Mouse (Mus musculus) ovary, postnatal 10 days (tissue): ENCODE data around the gene H2al1f.
"Not testable (repeated sequence)": the region's sequence is repeated elsewhere in the genome, so short reads cannot be mapped to it uniquely, and the experiment has no call there.

Experiments used
- DNase-seq: peaks from one replicate; pipeline ENCODE4 v3.0.0; 2022; ENCODE audit warnings: low spot score

The H2al1f gene

DNA sequence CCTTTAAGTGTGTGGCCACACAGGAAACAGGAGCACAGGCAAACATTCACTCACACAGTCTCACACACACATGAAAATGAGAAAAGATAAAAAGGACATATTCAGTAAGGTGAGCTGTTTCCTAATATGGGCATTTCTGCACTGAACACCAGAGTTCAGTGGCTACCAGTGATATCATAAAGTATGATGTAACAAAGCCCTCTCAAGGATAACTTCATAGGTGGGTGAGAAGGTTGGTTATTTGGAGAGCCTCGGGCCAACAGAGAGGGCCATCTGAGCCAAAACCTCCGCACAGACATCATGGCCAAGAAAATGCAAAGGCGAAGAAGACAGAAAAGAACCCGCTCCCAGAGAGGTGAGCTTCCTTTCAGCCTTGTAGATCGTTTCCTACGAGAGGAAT is at the start of gene H2al1f:
Gene H2al1f (plus strand): TSS at position 301 of the 400 bp plus-strand sequence.
- not testable (repeated sequence) for DNase-seq

- no peak for DNase-seq
Observed at GRCm38 (mm10) chrX:11267791-11268190, 47.2 kb upstream of the H2al1f start.

- no peak for DNase-seq
Observed at GRCm38 (mm10) chrX:11269074-11269473, 45.9 kb upstream of the H2al1f start.

DNA sequence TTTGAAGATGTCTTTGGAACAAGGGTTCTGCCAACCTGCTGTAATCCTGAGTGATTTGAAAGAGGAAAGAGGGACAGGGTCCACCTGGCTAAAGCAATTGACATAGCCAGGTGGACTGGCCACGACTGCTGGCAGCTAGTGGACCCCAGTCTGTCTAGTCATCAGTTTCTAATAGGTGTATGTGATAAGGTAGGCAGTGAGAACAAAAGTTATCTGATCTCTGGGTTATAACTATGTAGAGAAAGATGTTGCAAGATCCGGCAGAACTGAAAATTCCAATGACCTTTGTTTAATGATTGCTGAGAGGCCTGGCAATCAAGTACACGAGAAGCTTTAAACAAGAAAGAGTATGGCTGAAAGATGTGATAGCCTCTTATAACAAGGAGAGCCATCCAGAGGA is 41.8 kb upstream of the H2al1f start:
- DNase-seq: no peak

DNA sequence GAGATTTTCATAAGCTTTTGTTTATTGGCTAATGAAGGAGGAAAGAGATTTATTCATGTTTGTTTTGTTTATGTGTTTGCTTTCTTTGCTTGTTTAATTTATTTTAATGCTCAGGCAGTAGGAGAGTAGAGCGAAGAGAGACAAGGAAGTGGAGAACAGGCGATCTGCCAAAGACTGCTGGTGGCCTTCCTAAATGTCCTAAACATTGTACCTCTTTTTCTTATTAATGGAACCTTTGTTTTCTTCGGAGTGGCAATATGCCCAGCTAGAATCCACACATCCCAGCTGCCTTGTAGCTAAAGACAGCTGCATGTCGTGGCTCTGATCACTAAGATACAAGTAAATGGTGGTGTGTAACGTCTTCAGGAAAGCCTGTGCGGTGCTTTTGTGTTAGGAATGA is 37.9 kb upstream of the H2al1f start:
- no peak for DNase-seq

GRCm38 (mm10) chrX:11280741-11281140 is 34.2 kb upstream of the H2al1f start:
- no peak for DNase-seq

- DNase-seq: no peak
Observed at GRCm38 (mm10) chrX:11288306-11288882, 26.6 kb upstream of the H2al1f start.

GRCm38 (mm10) chrX:11289244-11289643 is 25.7 kb upstream of the H2al1f start:
- no peak for DNase-seq

DNA sequence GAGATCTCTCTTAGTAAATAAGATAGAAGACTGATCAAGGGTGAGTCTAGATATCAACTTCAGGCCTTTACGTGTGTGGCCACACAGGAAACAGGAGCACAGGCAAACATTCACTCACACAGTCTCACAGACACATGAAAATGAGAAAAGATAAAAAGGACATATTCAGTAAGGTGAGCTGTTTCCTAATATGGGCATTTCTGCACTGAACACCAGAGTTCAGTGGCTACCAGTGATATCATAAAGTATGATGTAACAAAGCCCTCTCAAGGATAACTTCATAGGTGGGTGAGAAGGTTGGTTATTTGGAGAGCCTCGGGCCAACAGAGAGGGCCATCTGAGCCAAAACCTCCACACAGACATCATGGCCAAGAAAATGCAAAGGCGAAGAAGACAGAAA is 16.0 kb upstream of the H2al1f start, which contains the start of gene H2al1a:
Gene H2al1a (plus strand): TSS at position 301 of the 400 bp plus-strand sequence.
- not testable (repeated sequence) for DNase-seq

GRCm38 (mm10) chrX:11302132-11302531 is 12.8 kb upstream of the H2al1f start, which contains the start of gene H2al1b:
TSS of gene H2al1b (plus strand) at chrX:11302432.
- DNase-seq: not testable (repeated sequence)

DNA sequence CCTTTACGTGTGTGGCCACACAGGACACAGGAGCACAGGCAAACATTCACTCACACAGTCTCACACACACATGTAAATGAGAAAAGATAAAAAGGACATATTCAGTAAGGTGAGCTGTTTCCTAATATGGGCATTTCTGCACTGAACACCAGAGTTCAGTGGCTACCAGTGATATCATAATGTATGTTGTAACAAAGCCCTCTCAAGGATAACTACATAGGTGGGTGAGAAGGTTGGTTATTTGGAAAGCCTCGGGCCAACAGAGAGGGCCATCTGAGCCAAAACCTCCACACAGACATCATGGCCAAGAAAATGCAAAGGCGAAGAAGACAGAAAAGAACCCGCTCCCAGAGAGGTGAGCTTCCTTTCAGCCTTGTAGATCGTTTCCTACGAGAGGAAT is 9.6 kb upstream of the H2al1f start, which contains the start of gene H2al1c:
Gene H2al1c (plus strand): TSS at position 301 of the 400 bp plus-strand sequence.
- DNase-seq: not testable (repeated sequence)

GRCm38 (mm10) chrX:11308524-11308923 is 6.4 kb upstream of the H2al1f start, which contains the start of gene H2al1d:
TSS of gene H2al1d (plus strand) at chrX:11308824.
- DNase-seq: not testable (repeated sequence)

DNA sequence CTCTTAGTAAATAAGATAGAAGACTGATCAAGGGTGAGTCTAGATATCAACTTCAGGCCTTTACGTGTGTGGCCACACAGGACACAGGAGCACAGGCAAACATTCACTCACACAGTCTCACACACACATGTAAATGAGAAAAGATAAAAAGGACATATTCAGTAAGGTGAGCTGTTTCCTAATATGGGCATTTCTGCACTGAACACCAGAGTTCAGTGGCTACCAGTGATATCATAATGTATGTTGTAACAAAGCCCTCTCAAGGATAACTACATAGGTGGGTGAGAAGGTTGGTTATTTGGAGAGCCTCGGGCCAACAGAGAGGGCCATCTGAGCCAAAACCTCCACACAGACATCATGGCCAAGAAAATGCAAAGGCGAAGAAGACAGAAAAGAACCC is 3.3 kb upstream of the H2al1f start, which contains the start of gene H2al1e:
Gene H2al1e (plus strand): TSS at position 301 of the 400 bp plus-strand sequence.
- DNase-seq: not testable (repeated sequence)

DNA sequence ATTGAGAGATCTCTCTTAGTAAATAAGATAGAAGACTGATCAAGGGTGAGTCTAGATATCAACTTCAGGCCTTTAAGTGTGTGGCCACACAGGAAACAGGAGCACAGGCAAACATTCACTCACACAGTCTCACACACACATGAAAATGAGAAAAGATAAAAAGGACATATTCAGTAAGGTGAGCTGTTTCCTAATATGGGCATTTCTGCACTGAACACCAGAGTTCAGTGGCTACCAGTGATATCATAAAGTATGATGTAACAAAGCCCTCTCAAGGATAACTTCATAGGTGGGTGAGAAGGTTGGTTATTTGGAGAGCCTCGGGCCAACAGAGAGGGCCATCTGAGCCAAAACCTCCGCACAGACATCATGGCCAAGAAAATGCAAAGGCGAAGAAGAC is 3.0 kb downstream of the H2al1f start, which contains the start of gene H2al1g:
Gene H2al1g (plus strand): TSS at position 301 of the 400 bp plus-strand sequence.
- DNase-seq: not testable (repeated sequence)

DNA sequence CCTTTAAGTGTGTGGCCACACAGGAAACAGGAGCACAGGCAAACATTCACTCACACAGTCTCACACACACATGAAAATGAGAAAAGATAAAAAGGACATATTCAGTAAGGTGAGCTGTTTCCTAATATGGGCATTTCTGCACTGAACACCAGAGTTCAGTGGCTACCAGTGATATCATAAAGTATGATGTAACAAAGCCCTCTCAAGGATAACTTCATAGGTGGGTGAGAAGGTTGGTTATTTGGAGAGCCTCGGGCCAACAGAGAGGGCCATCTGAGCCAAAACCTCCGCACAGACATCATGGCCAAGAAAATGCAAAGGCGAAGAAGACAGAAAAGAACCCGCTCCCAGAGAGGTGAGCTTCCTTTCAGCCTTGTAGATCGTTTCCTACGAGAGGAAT is 6.2 kb downstream of the H2al1f start, which contains the start of gene H2al1h:
Gene H2al1h (plus strand): TSS at position 301 of the 400 bp plus-strand sequence.
- DNase-seq: not testable (repeated sequence)

DNA sequence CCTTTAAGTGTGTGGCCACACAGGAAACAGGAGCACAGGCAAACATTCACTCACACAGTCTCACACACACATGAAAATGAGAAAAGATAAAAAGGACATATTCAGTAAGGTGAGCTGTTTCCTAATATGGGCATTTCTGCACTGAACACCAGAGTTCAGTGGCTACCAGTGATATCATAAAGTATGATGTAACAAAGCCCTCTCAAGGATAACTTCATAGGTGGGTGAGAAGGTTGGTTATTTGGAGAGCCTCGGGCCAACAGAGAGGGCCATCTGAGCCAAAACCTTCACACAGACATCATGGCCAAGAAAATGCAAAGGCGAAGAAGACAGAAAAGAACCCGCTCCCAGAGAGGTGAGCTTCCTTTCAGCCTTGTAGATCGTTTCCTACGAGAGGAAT is 9.4 kb downstream of the H2al1f start, which contains the start of gene H2al1i:
Gene H2al1i (plus strand): TSS at position 301 of the 400 bp plus-strand sequence.
- DNase-seq: not testable (repeated sequence)

GRCm38 (mm10) chrX:11327522-11327921 is 12.6 kb downstream of the H2al1f start, which contains the start of gene H2al1j:
TSS of gene H2al1j (plus strand) at chrX:11327822.
- DNase-seq: not testable (repeated sequence)

- DNase-seq: no peak
Observed at GRCm38 (mm10) chrX:11345762-11346161, 30.8 kb downstream of the H2al1f start.

DNA sequence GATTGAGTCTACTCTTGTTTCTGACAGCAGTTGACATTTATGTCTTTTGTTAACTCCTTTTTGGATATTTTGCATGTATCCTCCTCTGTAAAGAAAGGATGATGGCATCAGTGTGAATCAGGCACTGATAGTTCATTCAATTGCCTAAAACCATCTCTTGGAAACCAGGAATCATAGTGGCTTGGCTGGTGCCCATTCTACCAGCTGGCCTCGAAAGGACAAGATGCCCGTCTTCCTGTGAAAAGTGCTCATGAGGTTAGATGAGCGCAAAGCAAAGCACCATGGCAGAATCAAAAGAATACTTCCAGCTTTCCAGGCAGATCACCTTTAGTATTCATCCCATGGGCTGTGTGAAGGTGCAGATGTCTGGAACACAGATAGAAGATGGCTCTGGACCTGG is 31.8 kb downstream of the H2al1f start:
- DNase-seq: no peak

DNA sequence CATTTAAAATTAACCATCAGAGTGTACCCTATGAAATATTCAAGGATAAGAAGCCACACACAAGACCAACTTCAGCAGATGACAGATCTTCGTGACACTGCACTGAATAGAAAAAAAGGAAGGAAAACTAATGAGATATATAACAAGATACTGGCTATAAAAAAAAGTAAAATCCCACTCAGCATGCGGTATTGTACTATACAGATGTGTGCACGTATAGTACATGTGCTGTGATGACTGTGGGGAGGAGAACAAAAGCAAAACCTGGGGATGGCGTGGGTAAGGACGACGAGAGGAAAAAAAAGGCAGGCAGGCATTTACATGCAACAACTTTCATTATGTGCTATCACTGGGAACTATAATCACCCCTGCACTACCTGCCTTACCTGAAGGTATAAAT is 45.9 kb downstream of the H2al1f start:
- DNase-seq: no peak

DNA sequence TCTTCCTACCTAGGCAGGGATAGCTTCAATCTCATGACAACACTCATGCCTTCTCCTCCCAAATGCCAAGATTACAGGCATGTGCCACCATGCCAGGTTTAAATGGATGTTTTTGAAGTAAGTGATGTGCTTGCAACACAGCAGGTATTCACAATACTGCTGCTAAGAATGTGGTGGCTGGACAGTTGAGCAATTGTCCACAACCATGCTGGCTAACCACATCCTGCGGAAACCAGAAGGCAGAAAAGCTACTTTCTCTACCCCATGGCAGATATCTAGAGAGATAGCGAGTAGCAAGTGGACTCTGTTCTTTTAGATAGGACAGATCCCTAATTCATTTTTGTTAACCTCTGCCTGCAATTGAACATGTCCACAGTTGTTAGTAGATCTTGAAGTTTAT is 46.3 kb downstream of the H2al1f start:
- DNase-seq: no peak

- no peak for DNase-seq
Observed at GRCm38 (mm10) chrX:11363890-11364289, 48.9 kb downstream of the H2al1f start.
